In the genomic region with DNA sequence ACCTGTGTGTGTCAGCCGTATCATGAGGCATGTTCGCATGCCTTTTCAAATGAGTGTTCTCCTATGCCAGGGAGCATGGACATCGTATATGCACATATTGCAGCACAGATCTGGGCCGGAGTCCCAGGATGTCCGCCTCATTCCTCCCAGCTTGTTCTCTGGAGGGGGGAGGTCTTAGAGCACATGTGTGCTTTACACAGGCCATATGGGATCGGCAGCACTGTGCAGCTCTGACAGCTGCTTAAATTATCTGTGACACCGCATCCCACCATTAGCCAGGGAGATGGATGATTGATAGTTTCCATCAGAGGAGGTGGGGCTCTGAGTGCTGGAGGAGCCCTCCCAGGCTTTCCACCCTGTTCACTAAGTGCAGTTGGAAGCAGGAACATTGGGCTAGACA, we compare ENCODE assay signal across 10 mouse cellular contexts. TPM values are rescaled to one million over a fixed set of nuclear protein-coding genes. Genes with fewer than 3 reads are reported as not detected.
DNase-seq lines count a peak whose midpoint lies in the region; ATAC-seq and TF ChIP-seq lines count a peak whose summit lies in the region.
"Had no signal": no experiment of that assay in that cellular context is flagged by ENCODE, and none has a peak within 500 bp of the region (broad histone marks: within the 10 kb centered on the region; RNA-seq: fewer than 3 reads in every experiment).

No protein-coding gene starts in this region.

- no peak for TF ChIP-seq CTCF in lung, embryonic 14.5 days (IDR thresholded peaks at IDR 0.05; ENCODE audit: low read depth)

- H3K9ac ChIP-seq in lung, embryonic 14.5 days, result no peak overlapping the region
- no peak overlapping the region for H3K9ac ChIP-seq in embryonic facial prominence, embryonic 15.5 days
- no peak overlapping the region for H3K9ac ChIP-seq in hindbrain, embryonic 14.5 days
- H3K9ac ChIP-seq in neural tube, embryonic 11.5 days (ENCODE audit: low read length), result no peak overlapping the region

- peak; percentile 87 for DNase-seq in lung, embryonic 14.5 days
- DNase-seq in lung, postnatal 25 days (ENCODE audit: low spot score), result no peak
- no peak for DNase-seq in hindbrain, embryonic 14.5 days (ENCODE audit: low spot score)
- peak; percentile 38 for DNase-seq in neural tube, embryonic 11.5 days (ENCODE audit: low spot score)
- DNase-seq in left cerebral cortex, adult 11 months (ENCODE audit: low spot score), result no peak
- DNase-seq in frontal cortex, postnatal 14 days (ENCODE audit: low spot score in 2 of 2), result no peak
- DNase-seq: adrenal gland, postnatal 14 days had no signal

- no peaks in the 10 kb centered on the region for H3K27me3 ChIP-seq in lung, embryonic 14.5 days (ENCODE audit: insufficient read depth, low read length)
- no peaks in the 10 kb centered on the region for H3K27me3 ChIP-seq in embryonic facial prominence, embryonic 15.5 days
- H3K27me3 ChIP-seq in hindbrain, embryonic 14.5 days (ENCODE audit: control insufficient read depth, insufficient read depth, low read length), result no peaks in the 10 kb centered on the region
- no peaks in the 10 kb centered on the region for H3K27me3 ChIP-seq in neural tube, embryonic 11.5 days (ENCODE audit: control insufficient read depth, insufficient read depth, low read length)
- H3K27me3 ChIP-seq: megakaryocyte, embryonic 14.5 days had no signal

- H3K36me3 ChIP-seq in lung, embryonic 14.5 days (ENCODE audit: insufficient read depth), result no peaks in the 10 kb centered on the region
- no peaks in the 10 kb centered on the region for H3K36me3 ChIP-seq in embryonic facial prominence, embryonic 15.5 days
- H3K36me3 ChIP-seq in hindbrain, embryonic 14.5 days (replicated peaks; ENCODE audit: control insufficient read depth, insufficient read depth), result no peaks in the 10 kb centered on the region
- H3K36me3 ChIP-seq in neural tube, embryonic 11.5 days (ENCODE audit: control insufficient read depth, insufficient read depth, low read length), result no peaks in the 10 kb centered on the region
- H3K36me3 ChIP-seq: G1E had no signal

- H3K4me3 ChIP-seq in lung, embryonic 14.5 days (ENCODE audit: low read depth, low read length), result no peak overlapping the region
- H3K4me3 ChIP-seq in embryonic facial prominence, embryonic 15.5 days (replicated peaks), result no peak overlapping the region
- H3K4me3 ChIP-seq in hindbrain, embryonic 14.5 days (replicated peaks; ENCODE audit: low read length), result no peak overlapping the region
- no peak overlapping the region for H3K4me3 ChIP-seq in neural tube, embryonic 11.5 days (ENCODE audit: low read depth, low read length)
- H3K4me3 ChIP-seq: megakaryocyte, embryonic 14.5 days had no signal

- H3K4me2 ChIP-seq in lung, embryonic 14.5 days, result peak overlapping the region; percentile 12; the same call in 1 of the 2 replicates
- no peak overlapping the region for H3K4me2 ChIP-seq in embryonic facial prominence, embryonic 15.5 days (replicated peaks)
- no peak overlapping the region for H3K4me2 ChIP-seq in hindbrain, embryonic 14.5 days (replicated peaks)
- H3K4me2 ChIP-seq in neural tube, embryonic 11.5 days (ENCODE audit: low read depth), result no peak overlapping the region

- WGBS in lung, embryonic 14.5 days, result 31% methylated on average over 7 of the region's 7 CpGs
- 29% methylated on average over 7 of the region's 7 CpGs for WGBS in embryonic facial prominence, embryonic 15.5 days
- 38% methylated on average over 7 of the region's 7 CpGs for WGBS in hindbrain, embryonic 14.5 days
- 47% methylated on average over 7 of the region's 7 CpGs for WGBS in neural tube, embryonic 11.5 days

- H3K4me1 ChIP-seq in lung, embryonic 14.5 days (ENCODE audit: insufficient read depth), result peaks cover 20% of the 10 kb centered on the region
- H3K4me1 ChIP-seq in embryonic facial prominence, embryonic 15.5 days, result peaks cover 44% of the 10 kb centered on the region
- peaks cover 11% of the 10 kb centered on the region for H3K4me1 ChIP-seq in hindbrain, embryonic 14.5 days (replicated peaks; ENCODE audit: control insufficient read depth, insufficient read depth, low read length)
- H3K4me1 ChIP-seq in neural tube, embryonic 11.5 days (ENCODE audit: control insufficient read depth, insufficient read depth, low read length), result peaks cover 17% of the 10 kb centered on the region; the same call in 1 of the 2 replicates
- H3K4me1 ChIP-seq: megakaryocyte, embryonic 14.5 days had no signal

- no peaks in the 10 kb centered on the region for H3K9me3 ChIP-seq in lung, embryonic 14.5 days (ENCODE audit: low read depth, low read length)
- H3K9me3 ChIP-seq in embryonic facial prominence, embryonic 15.5 days (replicated peaks), result no peaks in the 10 kb centered on the region
- H3K9me3 ChIP-seq in hindbrain, embryonic 14.5 days (ENCODE audit: control insufficient read depth, low read length), result no peaks in the 10 kb centered on the region
- H3K9me3 ChIP-seq in neural tube, embryonic 11.5 days (ENCODE audit: control insufficient read depth, low read length), result no peaks in the 10 kb centered on the region
- H3K9me3 ChIP-seq: G1E; megakaryocyte, embryonic 14.5 days had no signal

- no peak overlapping the region; the same call in 1 of the 2 replicates for H3K27ac ChIP-seq in lung, embryonic 14.5 days (ENCODE audit: low read depth)
- no peak overlapping the region for H3K27ac ChIP-seq in embryonic facial prominence, embryonic 15.5 days (replicated peaks)
- H3K27ac ChIP-seq in hindbrain, embryonic 14.5 days, result no peak overlapping the region
- 0 out of 2 replicates have a peak overlapping the region, but pooled peaks have one; percentile 27 for H3K27ac ChIP-seq in neural tube, embryonic 11.5 days (ENCODE audit: low read depth, low read length)

- ATAC-seq in lung, embryonic 14.5 days (ENCODE audit: insufficient read depth), result peak; percentile 98
- ATAC-seq in embryonic facial prominence, embryonic 15.5 days (ENCODE audit: insufficient number of reproducible peaks, low FRiP score, low TSS enrichment, low read depth), result peak; percentile 69
- peak; percentile 78 for ATAC-seq in hindbrain, embryonic 14.5 days (ENCODE audit: low FRiP score)
- peak; percentile 73 for ATAC-seq in neural tube, embryonic 11.5 days (ENCODE audit: insufficient read depth, low FRiP score, low TSS enrichment)

RNA-seq across cellular contexts. Expression of gene Tiam2, which starts 12.4 kb away (rescaled TPM):
- polyA plus RNA-seq in lung, embryonic 14.5 days (2014; fragmentation: Nextera tagmentation; extraction: Ambion mirVana), result 6.5 and 7.3 TPM in 2 replicates
- 18.2 TPM in 2 replicates for polyA plus RNA-seq in embryonic facial prominence, embryonic 15.5 days (2015; fragmentation: Nextera tagmentation; extraction: Ambion mirVana)
- polyA plus RNA-seq in hindbrain, embryonic 14.5 days (2014; fragmentation: Nextera tagmentation; extraction: Ambion mirVana), result 5.2 and 6.3 TPM in 2 replicates
- 3.2 and 5.2 TPM in 2 replicates for polyA plus RNA-seq in neural tube, embryonic 11.5 days (2014; fragmentation: Nextera tagmentation; extraction: Ambion mirVana)
- polyA plus RNA-seq: G1E had no signal

Comparison
In these comparisons a context has a peak if more than half of its experiments do, and no peak if none do; other contexts are left out.
1. DNase-seq: peak in lung, embryonic 14.5 days (single experiment) and neural tube, embryonic 11.5 days (single experiment); none in lung, postnatal 25 days (single experiment), hindbrain, embryonic 14.5 days (single experiment), left cerebral cortex, adult 11 months (single experiment) and frontal cortex, postnatal 14 days (0 of 2).
2. Peak in every context shown above with its lines, with median percentiles within 50 percentile points of each other: ATAC-seq.